Mouse (Mus musculus) liver, embryonic 18 days (tissue): Measurements from ENCODE around the gene Olfr888. TPM values are rescaled to one million over a fixed set of nuclear protein-coding genes. Genes with fewer than 3 reads are reported as not detected.

Experiments
- polyA plus RNA-seq: library from polyadenylated mRNA; depleted of rRNA; stranded (reverse); fragments of >200 nt; gene quantifications from 2 replicates; pipeline ENCODE4 v1.2.3, GENCODE M21; 2012; rRNA removed

Olfr888 gene
- not detected in 2 replicates for polyA plus RNA-seq

DNA sequence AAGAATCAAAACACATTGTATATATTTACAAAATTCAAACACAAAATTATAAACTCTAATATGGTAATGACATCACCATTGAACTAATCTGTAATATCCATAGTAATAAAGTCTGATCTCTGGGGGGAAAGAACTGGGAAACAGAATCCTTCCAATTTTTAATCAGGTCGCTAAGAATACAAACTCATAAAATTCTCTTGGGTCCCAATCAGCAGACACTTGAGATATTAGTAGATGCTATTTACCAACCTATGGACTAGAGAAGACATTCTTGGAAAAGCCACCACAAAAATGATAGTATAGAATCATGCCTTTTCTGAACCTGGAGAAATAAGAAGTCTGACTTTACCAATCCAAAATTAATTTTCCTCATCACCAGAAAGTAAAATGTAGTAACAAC is at the start of gene Olfr888:
Gene Olfr888, plus strand, starts transcription at position 301 of the 400 bp plus-strand sequence.

DNA sequence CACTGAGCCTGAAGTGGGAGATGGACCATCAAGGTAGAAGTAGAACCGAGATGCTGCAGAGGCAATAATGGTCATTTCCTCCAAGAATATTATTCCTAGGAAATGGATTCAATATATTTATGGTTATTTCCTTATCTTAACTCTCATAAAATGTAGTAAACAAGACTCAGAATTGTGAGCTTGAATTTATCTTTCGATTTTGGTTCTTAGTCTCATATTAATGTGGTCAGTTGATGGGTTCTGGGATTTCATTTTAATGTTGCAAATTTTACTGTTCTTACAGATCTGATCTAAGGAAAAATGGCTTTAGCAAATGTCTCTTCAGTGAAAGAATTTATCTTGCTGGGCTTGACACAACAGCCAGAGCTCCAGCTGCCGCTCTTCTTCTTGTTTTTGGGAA is 46.9 kb upstream of the Olfr888 start, which contains the start of gene Olfr885:
Gene Olfr885, plus strand, starts transcription at position 301 of the 400 bp plus-strand sequence.

DNA sequence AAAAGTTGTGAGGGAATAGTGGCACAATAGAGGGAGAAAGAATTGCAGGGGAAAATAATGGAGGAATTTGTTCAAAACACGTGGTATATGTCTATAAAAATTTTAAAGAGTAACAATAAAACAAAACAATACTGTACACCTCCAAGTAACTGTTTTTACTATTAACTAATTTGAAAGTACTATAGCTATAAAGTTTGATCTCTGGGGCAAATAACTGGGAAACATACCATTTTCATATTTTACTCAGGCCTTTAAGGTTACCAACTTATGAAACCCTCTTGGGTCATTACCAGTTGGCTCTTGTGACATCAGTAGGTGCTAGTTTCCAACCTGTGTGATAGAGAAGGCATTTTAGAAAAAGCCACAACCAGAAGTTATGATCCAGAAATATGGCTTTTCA is 24.2 kb upstream of the Olfr888 start, which contains the start of gene Olfr887:
Gene Olfr887, plus strand, starts transcription at position 301 of the 400 bp plus-strand sequence.

DNA sequence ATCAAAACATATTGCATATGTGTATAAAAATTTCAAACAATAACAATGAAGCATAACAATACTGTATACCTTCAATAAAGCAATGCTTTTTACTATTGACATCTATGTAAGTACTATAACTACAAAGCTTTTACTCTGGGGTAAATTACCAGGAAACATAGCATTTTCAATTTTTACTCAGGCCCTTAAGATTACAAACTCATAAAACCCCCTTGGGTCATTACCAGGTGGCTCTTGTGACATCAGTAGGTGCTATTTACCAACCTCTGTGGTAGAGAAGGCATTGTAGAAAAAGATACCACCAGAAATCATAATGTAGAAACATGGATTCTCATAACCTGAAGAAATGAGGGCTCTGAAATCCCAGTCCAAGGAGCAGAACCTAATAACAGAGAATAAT is 7.0 kb downstream of the Olfr888 start, which contains the start of gene Olfr889:
Gene Olfr889, plus strand, starts transcription at position 301 of the 400 bp plus-strand sequence.

DNA sequence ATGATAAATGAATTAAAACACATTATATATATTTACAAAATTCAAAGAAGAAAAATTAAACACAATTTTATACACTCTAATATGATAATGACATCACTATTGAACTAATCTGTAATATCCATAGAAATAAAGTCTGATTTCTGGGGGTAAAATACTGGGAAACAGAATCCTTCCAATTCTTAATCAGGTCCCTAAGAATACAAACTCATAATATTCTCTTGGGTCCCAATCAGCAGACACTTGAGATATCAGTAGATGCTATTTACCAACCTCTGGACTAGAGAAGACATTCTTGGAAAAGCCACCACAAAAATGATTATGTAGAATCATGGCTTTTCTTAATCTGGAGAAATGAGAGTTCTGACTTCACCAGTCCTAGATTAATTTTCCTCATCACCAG is 34.3 kb downstream of the Olfr888 start, which contains the start of gene Olfr890:
Gene Olfr890, plus strand, starts transcription at position 301 of the 400 bp plus-strand sequence.

Other genes starting within 250 kb of the Olfr888 start
- gene Olfr145, start 211.4 kb upstream of the Olfr888 start, polyA plus RNA-seq: not detected in 2 replicates
- gene Olfr878, start 190.3 kb upstream of the Olfr888 start, polyA plus RNA-seq: not detected in 2 replicates
- gene Olfr881, start 116.3 kb upstream of the Olfr888 start, polyA plus RNA-seq: not detected in 2 replicates
- gene Olfr883, start 82.3 kb upstream of the Olfr888 start, polyA plus RNA-seq: not detected in 2 replicates
- not detected in 2 replicates for gene Olfr884, start 61.6 kb upstream of the Olfr888 start, polyA plus RNA-seq
- not detected in 2 replicates for gene Olfr885, start 46.8 kb upstream of the Olfr888 start, polyA plus RNA-seq
- not detected in 2 replicates for gene Olfr887, start 24.1 kb upstream of the Olfr888 start, polyA plus RNA-seq
- under 0.01 TPM in 1 of 2 replicates, not detected in the other for gene Olfr889, start 7.1 kb downstream of the Olfr888 start, polyA plus RNA-seq
- gene Olfr890, start 34.4 kb downstream of the Olfr888 start, polyA plus RNA-seq: not detected in 2 replicates
- gene Olfr891, start 72.7 kb downstream of the Olfr888 start, polyA plus RNA-seq: not detected in 2 replicates
- not detected in 2 replicates for gene Olfr893, start 100.2 kb downstream of the Olfr888 start, polyA plus RNA-seq
- gene Olfr894, start 109.9 kb downstream of the Olfr888 start, polyA plus RNA-seq: not detected in 2 replicates
- gene Olfr143, start 144.6 kb downstream of the Olfr888 start, polyA plus RNA-seq: not detected in 2 replicates
- not detected in 2 replicates for gene Olfr895, start 159.7 kb downstream of the Olfr888 start, polyA plus RNA-seq
- gene Olfr896-ps1, start 183.0 kb downstream of the Olfr888 start, polyA plus RNA-seq: not detected in 2 replicates
- gene Olfr25, start 220.9 kb downstream of the Olfr888 start, polyA plus RNA-seq: not detected in 2 replicates
- gene Olfr898, start 240.3 kb downstream of the Olfr888 start, polyA plus RNA-seq: not detected in 2 replicates